Mouse (Mus musculus): ENCODE results near the gene Ssbp2. TPM values are rescaled to one million over a fixed set of nuclear protein-coding genes. Genes with fewer than 3 reads are reported as not detected.

Gene Ssbp2
- polyA plus RNA-seq, 1 experiment, result 2.5 TPM

DNA sequence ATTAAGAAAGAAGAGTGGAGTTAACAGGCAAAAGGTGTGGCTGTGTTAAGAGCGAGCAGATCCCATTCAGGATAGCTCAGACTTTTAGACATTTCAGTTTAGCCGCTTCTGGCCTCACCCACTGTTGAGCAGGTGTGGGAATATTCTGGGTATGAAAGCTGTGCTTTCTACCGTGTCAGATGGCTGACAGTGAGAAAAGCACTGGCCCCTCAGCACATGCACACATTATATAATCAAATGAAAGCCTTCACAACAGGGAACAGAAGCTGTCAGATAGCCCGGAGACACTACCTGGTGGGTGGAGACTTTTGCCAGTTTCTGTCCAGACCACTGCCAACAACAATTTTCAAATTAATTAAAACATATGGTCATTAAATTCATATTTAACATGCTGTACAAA, 131.8 kb downstream of the Ssbp2 start:
- H3K9me3 ChIP-seq (ENCODE audit: control insufficient read depth, low read length), result no peaks in the 10 kb centered on the region
- H3K27me3 ChIP-seq (ENCODE audit: control insufficient read depth), result no peaks in the 10 kb centered on the region
- no peaks in the 10 kb centered on the region for H3K4me1 ChIP-seq (ENCODE audit: control insufficient read depth)
- TF ChIP-seq TAL1 (IDR thresholded peaks at IDR 0.05; ENCODE audit: low read length) (no peak), GATA1 (IDR thresholded peaks at IDR 0.05; ENCODE audit: low read length) (no peak)
- peaks cover 8% of the 10 kb centered on the region for H3K36me3 ChIP-seq (ENCODE audit: control insufficient read depth)
- H3K4me3 ChIP-seq (replicated peaks), result no peak overlapping the region

DNA sequence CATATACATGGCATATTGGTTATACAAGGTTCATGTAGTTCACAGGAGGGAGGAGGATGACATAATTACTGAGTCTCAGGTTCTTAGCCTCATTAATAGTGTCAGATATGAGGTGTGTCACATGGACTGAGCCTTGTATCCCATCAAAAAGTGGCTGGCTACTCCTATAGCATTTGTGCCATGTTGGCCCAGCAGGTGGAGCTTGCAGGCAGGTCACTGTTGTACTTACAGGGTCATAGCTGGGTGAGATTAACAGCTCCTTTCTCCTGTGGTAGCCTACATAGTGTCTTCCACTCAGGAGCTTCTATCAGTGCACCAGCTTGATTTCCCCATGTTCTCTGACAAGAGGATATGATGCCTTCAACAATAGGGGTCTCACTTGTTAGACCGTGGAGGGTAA, 135.2 kb downstream of the Ssbp2 start:
- Histone ChIP-seq H3K4me1 (ENCODE audit: control insufficient read depth) (no peaks in the 10 kb centered on the region), H3K4me3 (replicated peaks) (no peak overlapping the region), H3K27me3 (ENCODE audit: control insufficient read depth) (no peaks in the 10 kb centered on the region), H3K9me3 (ENCODE audit: control insufficient read depth, low read length) (no peaks in the 10 kb centered on the region), H3K36me3 (ENCODE audit: control insufficient read depth) (peaks cover 8% of the 10 kb centered on the region)
- TF ChIP-seq GATA1 (IDR thresholded peaks at IDR 0.05; ENCODE audit: low read length) (no peak), TAL1 (IDR thresholded peaks at IDR 0.05; ENCODE audit: low read length) (no peak)

DNA sequence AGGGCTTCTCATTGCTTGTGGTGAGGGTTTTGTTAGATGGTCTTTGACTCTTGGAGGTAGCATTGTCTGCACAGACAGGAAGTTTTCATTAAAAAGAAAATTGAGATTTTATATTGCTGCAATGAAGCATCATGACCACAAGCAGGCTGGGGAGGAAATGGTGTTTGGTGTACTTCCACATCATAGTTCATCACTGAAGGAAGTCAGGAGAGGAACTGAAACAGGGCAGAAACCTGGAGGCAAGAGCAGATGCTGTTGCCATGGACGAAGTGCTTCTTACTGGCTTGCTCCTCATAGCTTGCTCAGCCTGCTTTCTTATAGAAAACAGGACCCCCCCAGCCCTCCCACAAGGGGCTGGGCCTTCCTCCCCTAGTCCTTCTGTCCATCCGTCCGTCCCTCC, 139.5 kb downstream of the Ssbp2 start:
- no peak overlapping the region for H3K4me3 ChIP-seq (replicated peaks)
- H3K27me3 ChIP-seq (ENCODE audit: control insufficient read depth), result no peaks in the 10 kb centered on the region
- TF ChIP-seq GATA1 (IDR thresholded peaks at IDR 0.05; ENCODE audit: low read length) (no peak), TAL1 (IDR thresholded peaks at IDR 0.05; ENCODE audit: low read length) (no peak)
- no peaks in the 10 kb centered on the region for H3K9me3 ChIP-seq (ENCODE audit: control insufficient read depth, low read length)
- H3K36me3 ChIP-seq (ENCODE audit: control insufficient read depth), result peaks cover 13% of the 10 kb centered on the region
- H3K4me1 ChIP-seq (ENCODE audit: control insufficient read depth), result no peaks in the 10 kb centered on the region

DNA sequence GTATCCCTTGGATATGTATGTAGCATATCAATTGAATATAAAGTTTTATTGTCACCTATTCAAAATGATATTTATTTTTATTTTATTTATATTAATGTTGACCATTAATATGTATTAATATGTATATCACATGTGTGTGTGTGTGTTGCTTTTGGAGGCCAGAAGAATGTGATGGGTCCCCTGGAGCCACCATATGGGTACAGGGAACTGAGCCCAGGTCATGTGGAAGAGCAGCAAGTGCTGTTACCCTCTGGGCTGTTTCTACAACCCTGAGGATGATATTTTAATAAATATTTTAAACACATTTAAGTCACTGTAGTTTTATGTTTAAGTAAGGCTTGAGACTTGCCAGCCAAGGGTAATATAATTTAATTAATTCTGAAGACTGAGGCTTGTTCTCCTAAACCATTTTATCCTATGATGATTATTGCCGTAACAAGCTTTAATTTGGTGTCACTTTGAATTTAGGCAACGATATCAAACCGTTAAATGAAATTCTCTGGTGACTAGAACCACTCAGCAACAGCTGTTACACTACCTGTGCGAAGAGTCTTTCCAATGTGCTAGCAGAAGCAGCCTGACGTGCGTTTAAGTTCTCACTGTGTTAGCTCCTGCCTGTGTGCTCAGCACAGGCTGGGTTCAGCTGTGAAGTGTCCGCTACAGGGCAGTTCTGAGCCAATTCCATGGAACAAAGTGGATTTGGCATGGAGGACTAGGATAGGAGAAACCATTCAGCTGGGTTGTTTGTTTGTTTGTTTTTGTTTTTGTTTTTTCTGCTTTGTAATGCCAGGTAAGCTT, 145.2 kb downstream of the Ssbp2 start:
- Histone ChIP-seq H3K36me3 (ENCODE audit: control insufficient read depth) (peaks cover 16% of the 10 kb centered on the region), H3K27me3 (ENCODE audit: control insufficient read depth) (no peaks in the 10 kb centered on the region), H3K4me3 (replicated peaks) (no peak overlapping the region), H3K4me1 (ENCODE audit: control insufficient read depth) (peaks cover 2% of the 10 kb centered on the region), H3K9me3 (ENCODE audit: control insufficient read depth, low read length) (no peaks in the 10 kb centered on the region)
- no peak for TF ChIP-seq GATA1 (IDR thresholded peaks at IDR 0.05; ENCODE audit: low read length)
- no peak for TF ChIP-seq TAL1 (IDR thresholded peaks at IDR 0.05; ENCODE audit: low read length)

DNA sequence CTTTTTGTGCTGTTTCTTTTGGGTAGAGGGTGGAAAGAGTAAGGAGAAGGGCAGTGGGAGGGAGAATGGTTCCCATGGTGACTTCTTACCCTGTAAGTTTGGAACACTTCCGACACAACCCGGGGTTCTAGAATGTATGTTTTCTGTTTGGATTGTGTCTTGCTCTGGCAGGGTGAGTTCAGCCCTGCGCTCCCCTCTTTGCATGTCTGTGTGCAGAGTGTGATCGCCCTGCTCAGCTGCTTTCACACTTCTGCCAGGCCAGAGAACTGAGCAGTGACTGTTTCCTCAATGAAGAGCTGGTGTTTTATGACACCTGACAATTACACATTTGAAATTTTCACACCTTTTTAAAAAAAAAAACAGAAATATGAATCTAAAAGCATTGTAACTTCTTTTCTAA, 150.5 kb downstream of the Ssbp2 start:
- TF ChIP-seq TAL1 (IDR thresholded peaks at IDR 0.05; ENCODE audit: low read length) (no peak), GATA1 (IDR thresholded peaks at IDR 0.05; ENCODE audit: low read length) (no peak)
- Histone ChIP-seq H3K36me3 (ENCODE audit: control insufficient read depth) (peaks cover 9% of the 10 kb centered on the region), H3K4me3 (replicated peaks) (no peak overlapping the region), H3K4me1 (ENCODE audit: control insufficient read depth) (peaks cover 2% of the 10 kb centered on the region), H3K27me3 (ENCODE audit: control insufficient read depth) (no peaks in the 10 kb centered on the region), H3K9me3 (ENCODE audit: control insufficient read depth, low read length) (no peaks in the 10 kb centered on the region)

DNA sequence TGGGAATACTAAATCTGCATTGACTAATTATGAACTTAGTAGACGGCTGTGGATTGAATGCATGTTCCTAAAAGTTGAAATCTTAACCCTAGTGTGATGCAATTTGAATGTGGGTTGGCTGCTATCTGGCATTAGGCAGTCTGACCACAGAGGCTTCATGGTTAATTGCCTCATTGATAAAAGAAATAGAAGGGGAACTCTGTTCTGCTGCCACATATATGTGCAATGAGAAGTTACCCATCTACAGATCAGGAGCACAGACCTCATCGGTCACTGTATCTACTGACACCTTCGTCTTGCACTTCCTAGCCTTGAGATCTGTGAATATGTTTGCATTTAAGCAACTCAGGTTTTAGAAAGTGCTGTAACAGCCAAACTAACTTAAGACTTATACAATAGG, 151.8 kb downstream of the Ssbp2 start:
- H3K36me3 ChIP-seq (ENCODE audit: control insufficient read depth), result peaks cover 9% of the 10 kb centered on the region
- no peak overlapping the region for H3K4me3 ChIP-seq (replicated peaks)
- no peaks in the 10 kb centered on the region for H3K9me3 ChIP-seq (ENCODE audit: control insufficient read depth, low read length)
- H3K4me1 ChIP-seq (ENCODE audit: control insufficient read depth), result peaks cover 2% of the 10 kb centered on the region
- H3K27me3 ChIP-seq (ENCODE audit: control insufficient read depth), result no peaks in the 10 kb centered on the region
- no peak for TF ChIP-seq GATA1 (IDR thresholded peaks at IDR 0.05; ENCODE audit: low read length)
- TF ChIP-seq TAL1 (IDR thresholded peaks at IDR 0.05; ENCODE audit: low read length), result no peak

DNA sequence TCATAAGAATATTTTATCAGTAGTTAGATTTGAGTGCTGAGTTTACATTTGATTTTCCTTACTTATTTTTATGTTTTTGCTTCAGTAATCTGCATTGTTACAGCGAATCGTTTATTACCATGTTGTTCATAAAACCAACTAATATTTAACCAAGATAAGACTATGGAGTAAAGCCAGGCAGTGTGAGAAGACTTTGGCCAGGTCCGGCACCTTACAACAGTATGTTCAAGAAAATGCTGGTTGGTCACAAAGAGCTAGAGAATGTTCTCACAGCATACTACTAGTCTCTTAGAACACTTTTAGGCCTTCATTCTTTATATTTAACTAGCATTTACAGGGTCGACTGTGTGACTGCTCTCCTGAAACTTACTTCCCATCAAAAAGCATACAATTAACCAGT, 152.5 kb downstream of the Ssbp2 start:
- Histone ChIP-seq H3K4me1 (ENCODE audit: control insufficient read depth) (no peaks in the 10 kb centered on the region), H3K4me3 (replicated peaks) (no peak overlapping the region), H3K36me3 (ENCODE audit: control insufficient read depth) (peaks cover 3% of the 10 kb centered on the region), H3K9me3 (ENCODE audit: control insufficient read depth, low read length) (no peaks in the 10 kb centered on the region), H3K27me3 (ENCODE audit: control insufficient read depth) (no peaks in the 10 kb centered on the region)
- TF ChIP-seq GATA1 (IDR thresholded peaks at IDR 0.05; ENCODE audit: low read length), result no peak
- TF ChIP-seq TAL1 (IDR thresholded peaks at IDR 0.05; ENCODE audit: low read length), result no peak

DNA sequence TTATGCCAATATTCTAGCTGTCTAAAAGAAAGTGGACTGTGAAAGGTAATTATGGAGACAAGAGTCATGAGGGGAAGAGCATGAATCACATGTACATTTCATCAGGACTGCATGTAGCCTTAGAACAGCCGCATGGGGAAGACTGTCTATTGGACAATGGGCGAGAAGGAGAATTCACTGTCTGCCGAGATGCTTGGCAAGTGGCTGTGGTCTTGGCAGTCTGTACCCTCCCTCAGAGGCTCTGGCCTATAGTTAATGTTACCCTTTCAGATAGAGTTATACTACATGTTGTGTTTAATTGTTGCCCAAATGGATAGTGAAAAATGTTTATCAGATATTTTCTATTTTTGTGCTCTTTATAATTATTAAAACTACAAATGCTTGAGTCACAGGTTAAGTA, 156.0 kb downstream of the Ssbp2 start:
- Histone ChIP-seq H3K36me3 (ENCODE audit: control insufficient read depth) (peaks cover 14% of the 10 kb centered on the region), H3K9me3 (ENCODE audit: control insufficient read depth, low read length) (no peaks in the 10 kb centered on the region), H3K27me3 (ENCODE audit: control insufficient read depth) (no peaks in the 10 kb centered on the region), H3K4me3 (replicated peaks) (no peak overlapping the region), H3K4me1 (ENCODE audit: control insufficient read depth) (no peaks in the 10 kb centered on the region)
- no peak for TF ChIP-seq TAL1 (IDR thresholded peaks at IDR 0.05; ENCODE audit: low read length)
- no peak for TF ChIP-seq GATA1 (IDR thresholded peaks at IDR 0.05; ENCODE audit: low read length)

DNA sequence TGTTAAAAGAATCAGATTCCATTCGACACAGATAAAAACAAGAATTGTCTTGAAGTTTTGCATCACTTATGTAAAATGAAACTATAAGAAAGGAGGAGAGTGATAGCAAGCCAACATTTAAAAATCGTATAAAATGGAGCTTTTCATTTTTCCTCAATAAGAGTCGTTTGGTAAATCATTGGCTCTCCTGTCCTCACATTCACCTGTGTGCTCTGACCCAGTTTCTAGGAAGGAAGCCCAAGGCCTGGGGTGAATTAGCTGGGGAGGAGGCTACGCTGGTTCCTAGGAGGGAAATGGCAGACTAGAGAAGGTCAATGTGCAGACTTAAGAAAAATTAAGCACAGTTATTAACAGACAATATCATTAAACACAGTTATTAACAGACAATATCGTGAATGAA, 156.8 kb downstream of the Ssbp2 start:
- Histone ChIP-seq H3K27me3 (ENCODE audit: control insufficient read depth) (no peaks in the 10 kb centered on the region), H3K4me3 (replicated peaks) (no peak overlapping the region), H3K9me3 (ENCODE audit: control insufficient read depth, low read length) (no peaks in the 10 kb centered on the region), H3K36me3 (ENCODE audit: control insufficient read depth) (peaks cover 14% of the 10 kb centered on the region), H3K4me1 (ENCODE audit: control insufficient read depth) (no peaks in the 10 kb centered on the region)
- TF ChIP-seq GATA1 (IDR thresholded peaks at IDR 0.05; ENCODE audit: low read length), result no peak
- TF ChIP-seq TAL1 (IDR thresholded peaks at IDR 0.05; ENCODE audit: low read length), result no peak

DNA sequence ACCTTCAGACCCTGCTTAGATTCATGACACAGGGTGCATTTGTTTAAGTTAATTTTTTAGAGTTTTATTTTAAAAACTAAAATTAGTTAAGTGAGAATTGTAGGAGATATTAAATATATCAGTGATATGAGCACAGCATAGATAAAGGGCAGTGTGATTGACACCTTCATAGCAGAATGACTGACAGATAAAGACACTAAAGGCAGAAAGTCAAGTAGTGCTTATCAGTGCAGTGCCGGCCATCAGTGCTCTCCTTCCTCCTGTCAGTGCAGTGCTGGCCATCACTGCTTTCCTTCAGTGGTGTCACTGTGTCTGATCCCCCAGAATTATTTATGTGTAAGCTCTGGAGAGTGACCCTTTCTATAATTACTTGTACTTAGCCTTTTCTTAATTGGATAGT, 159.3 kb downstream of the Ssbp2 start:
- Histone ChIP-seq H3K27me3 (ENCODE audit: control insufficient read depth) (no peaks in the 10 kb centered on the region), H3K36me3 (ENCODE audit: control insufficient read depth) (peaks cover 14% of the 10 kb centered on the region), H3K4me3 (replicated peaks) (no peak overlapping the region), H3K4me1 (ENCODE audit: control insufficient read depth) (no peaks in the 10 kb centered on the region), H3K9me3 (ENCODE audit: control insufficient read depth, low read length) (no peaks in the 10 kb centered on the region)
- TF ChIP-seq GATA1 (IDR thresholded peaks at IDR 0.05; ENCODE audit: low read length) (no peak), TAL1 (IDR thresholded peaks at IDR 0.05; ENCODE audit: low read length) (no peak)

All from erythroblast, embryonic 14.5 days (primary cell).